Mouse (Mus musculus): ENCODE data around the gene Tube1. TPM values are rescaled to one million over a fixed set of nuclear protein-coding genes. Genes with fewer than 3 reads are reported as not detected.
"Not testable (repeated sequence)": the region's sequence is repeated elsewhere in the genome, so short reads cannot be mapped to it uniquely, and the experiment has no call there.

The Tube1 gene
- total RNA-seq, 1 experiment from 2014 or later: 1.3 TPM

DNA sequence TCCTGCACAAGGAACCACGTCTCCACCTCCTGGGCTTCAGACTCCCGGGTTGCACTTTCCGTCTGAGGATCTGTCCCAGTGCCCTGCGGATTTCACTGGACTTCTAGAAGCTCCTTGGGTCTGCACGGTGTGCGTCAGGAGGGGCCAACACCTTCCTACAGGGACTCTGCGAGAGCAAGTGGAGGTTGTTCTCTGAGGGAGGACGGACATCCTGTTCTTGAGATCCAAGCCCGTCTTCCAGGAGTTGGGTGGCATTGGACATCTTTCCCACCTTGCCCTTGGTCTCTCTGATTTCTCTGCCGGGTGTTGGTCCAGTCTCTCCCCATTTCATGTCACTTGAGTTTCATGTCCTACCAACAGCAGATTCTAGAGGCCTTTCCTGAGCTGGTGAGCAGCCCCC is 29.9 kb downstream of the Tube1 start, which contains the start of gene Ccn6:
Ccn6 (minus strand) TSS at position 101 of the 400 bp plus-strand sequence.
- no peak for ATAC-seq (replicated peaks; ENCODE audit: insufficient number of reproducible peaks, low FRiP score, low TSS enrichment, poor library complexity, severe bottlenecking)

DNA sequence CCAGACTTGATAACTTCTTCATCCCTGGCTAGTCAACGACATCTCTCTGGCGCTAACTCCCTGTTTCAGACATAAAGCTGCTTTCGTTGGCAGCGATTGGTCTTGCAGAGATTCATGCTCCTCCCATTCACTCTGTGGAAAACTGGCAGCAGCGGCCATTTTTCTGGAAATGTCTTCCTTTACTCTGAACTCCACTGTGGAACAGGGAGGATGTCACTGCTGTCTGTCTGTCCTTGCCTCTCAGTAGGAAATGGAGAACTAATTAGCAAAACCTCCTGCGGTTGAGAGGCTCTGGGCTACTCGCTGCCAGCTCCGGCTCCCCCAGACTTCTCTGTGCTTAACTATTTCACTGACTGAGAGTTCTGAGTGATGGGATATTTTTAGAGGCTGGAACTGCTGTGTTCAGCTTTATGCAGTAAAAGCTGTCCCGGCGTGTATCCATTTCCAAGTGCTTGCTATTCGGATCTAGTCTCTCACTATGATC is 31.9 kb downstream of the Tube1 start:
- no peak for ATAC-seq (replicated peaks; ENCODE audit: insufficient number of reproducible peaks, low FRiP score, low TSS enrichment, poor library complexity, severe bottlenecking)

GRCm38 (mm10) chr10:39167611-39168010 is 33.8 kb downstream of the Tube1 start:
- ATAC-seq (replicated peaks; ENCODE audit: insufficient number of reproducible peaks, low FRiP score, low TSS enrichment, poor library complexity, severe bottlenecking): no peak

DNA sequence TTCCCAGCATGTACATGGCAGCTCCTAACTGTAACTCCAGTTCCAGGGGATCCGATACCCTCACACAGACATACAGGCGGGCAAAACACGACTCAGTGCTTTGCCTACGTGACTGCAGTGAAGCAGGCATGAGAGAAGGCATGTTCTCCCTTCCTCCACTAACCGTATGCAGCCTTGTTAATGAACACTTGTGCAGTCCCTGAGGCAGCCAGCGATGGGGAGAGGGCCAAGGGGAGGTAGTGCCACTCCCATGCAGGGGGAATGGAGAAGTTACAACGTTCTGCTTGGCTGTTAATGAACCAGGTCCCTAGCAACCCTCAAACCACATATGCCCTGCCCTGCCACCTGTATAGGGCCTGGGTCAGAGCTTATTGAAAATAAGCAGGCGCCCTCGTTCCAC is 35.9 kb downstream of the Tube1 start:
- no peak for ATAC-seq (replicated peaks; ENCODE audit: insufficient number of reproducible peaks, low FRiP score, low TSS enrichment, poor library complexity, severe bottlenecking)

DNA sequence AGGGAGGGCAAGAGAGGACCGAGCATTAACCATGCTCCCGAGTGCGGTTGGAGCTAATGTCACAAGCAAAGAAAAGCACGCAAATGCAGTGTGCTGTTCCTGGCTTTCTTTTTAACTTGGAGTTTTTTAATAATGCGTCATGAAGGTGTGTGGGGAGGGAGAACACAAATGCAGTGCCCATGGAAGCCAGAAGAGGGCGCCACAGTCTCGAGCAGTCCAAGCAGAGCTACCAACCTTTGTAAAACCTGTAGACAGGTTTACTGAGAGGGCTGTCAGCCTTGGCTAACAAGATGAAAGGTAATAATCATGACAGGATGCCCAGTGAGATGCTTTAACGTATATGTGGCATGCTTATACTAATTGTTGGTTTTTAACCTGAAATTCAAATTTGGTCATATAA is 36.4 kb downstream of the Tube1 start:
- ATAC-seq (replicated peaks; ENCODE audit: insufficient number of reproducible peaks, low FRiP score, low TSS enrichment, poor library complexity, severe bottlenecking): no peak

DNA sequence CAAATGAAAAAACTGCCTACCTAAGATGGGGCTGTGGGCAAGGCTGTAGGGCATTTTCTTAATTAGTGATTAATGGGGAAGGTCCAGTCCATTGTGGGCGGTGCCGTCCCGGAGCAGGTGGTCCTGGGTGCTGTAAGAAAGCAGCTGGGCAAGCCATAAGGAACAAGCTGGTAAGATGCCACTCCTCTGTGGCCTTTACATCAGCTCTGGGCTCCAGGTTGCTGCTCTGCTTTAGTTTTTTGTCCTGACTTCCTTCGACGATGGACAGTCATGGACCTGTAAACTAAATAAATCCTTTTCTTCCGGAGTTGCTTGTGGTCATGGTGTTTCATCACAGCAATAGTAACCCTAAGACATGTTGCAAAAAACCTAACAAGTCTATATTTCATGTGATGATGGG is 36.9 kb downstream of the Tube1 start:
- ATAC-seq (replicated peaks; ENCODE audit: insufficient number of reproducible peaks, low FRiP score, low TSS enrichment, poor library complexity, severe bottlenecking): no peak

- ATAC-seq (replicated peaks; ENCODE audit: insufficient number of reproducible peaks, low FRiP score, low TSS enrichment, poor library complexity, severe bottlenecking): peak; percentile 81
These were observed 37.4 kb downstream of the Tube1 start for GRCm38 (mm10) chr10:39171134-39171533.

DNA sequence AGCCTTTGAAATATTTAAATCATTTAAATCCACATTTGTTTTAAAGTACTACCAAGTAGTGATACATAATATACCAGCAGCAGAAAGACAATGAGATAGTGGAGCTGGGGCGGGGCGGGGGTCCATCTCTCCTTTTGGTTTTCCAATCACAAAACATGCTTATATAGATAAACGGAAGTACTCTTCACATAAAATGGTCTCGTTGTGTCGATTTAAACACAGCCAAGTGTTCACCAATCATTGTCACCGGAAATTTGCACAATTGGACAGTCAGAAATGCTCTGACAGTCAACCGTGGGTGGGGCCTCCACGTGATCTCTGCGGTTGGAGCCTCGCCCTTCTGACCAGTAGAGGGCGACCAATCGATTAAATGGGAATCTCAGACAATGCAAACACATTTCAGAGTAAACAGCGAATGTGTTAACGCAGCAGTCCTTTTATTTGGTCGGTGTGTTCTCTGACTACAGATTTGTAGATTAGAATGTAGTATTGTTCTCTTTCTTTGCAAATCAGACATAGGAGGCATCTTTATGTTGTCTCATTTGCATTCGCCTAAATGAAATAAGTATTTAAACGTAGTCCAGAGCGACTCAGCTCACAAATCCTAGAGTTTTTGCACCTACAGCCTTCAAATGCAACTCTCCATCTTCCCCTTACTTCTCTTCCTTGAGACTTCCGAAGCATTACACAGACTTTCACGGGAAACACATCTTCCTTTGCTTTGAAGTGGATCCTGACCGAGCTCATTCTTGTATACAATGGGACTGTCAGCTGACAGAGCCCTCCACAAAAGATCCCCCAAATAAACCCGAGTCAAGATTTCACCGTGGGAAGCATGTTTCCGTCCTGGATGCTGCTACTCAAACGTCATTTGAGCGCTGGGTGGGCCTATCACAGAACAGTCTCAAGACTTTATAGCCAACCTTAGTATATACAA is 38.1 kb downstream of the Tube1 start:
- peak; percentile 80 for ATAC-seq (replicated peaks; ENCODE audit: insufficient number of reproducible peaks, low FRiP score, low TSS enrichment, poor library complexity, severe bottlenecking)

- no peak for ATAC-seq (replicated peaks; ENCODE audit: insufficient number of reproducible peaks, low FRiP score, low TSS enrichment, poor library complexity, severe bottlenecking)
These were observed 38.8 kb downstream of the Tube1 start for GRCm38 (mm10) chr10:39172540-39172931.

DNA sequence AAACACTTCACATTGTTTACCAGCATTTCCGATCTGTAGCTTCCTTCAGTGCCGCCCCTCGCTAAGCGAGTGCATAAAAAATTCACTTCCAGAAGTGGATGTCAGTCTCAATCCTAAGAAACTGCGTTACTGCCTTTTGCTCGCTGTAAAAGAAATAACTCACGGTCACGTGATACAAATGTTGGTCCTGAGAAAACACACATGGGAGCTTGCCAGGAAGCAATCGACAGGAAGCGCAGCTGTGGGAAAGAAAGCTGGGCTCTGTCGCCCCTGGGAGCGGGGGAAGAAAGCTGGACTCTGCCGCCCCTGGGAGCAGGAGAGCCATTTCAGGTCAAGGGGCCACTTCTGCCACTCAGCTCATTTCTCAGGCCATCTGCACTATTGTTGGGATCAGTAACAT is 39.3 kb downstream of the Tube1 start:
- ATAC-seq (replicated peaks; ENCODE audit: insufficient number of reproducible peaks, low FRiP score, low TSS enrichment, poor library complexity, severe bottlenecking): no peak

DNA sequence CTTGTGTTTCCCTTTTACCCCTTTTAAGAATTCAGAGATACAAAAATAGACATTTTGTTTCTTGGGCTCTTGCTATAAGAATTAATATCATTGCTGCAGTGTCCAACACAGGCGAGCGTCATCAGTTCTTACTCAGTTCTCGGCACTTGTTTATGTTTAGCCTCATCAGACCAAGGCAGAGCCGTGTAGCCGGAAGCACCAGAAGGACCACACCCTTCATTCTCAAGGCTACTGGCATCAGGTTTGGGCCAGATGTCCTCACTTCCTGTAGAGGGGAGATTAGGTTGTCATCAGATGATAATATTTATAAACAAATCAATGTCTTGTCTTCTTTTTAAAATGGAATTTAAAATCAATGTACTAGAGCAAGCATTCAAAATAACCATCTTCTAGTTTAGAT is 43.2 kb downstream of the Tube1 start:
- no peak for ATAC-seq (replicated peaks; ENCODE audit: insufficient number of reproducible peaks, low FRiP score, low TSS enrichment, poor library complexity, severe bottlenecking)

DNA sequence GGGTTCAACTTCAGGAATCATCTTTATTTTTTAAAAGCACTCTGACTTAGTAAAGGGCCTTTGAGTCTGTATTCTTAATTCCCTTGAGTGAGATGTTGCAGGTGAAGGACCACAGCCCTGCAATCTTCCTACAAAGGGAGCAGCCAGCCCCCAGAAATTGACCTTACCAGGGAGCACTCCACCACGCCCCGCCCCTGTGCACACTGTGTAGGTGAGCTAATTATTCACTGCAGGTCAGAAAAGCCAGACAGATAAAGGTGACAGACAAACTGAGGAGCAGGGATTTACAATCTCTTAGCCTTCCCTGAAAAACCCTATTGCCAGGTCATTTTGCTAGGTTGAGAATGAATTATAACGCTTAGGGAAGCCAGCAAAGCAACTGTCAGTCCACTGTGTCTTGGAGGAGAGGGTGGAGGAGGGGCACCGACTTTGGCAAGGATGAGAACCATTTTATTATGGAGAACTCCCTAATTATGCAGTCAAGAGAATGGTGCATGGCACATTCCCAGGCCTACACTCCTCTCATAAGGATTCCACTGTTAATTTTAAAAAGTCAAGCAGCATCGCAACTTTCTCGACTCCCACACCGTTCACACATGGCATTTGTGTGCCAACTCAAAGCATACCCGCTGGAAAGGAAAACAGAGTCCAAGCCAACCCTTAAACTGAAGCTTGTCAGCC is 51.2 kb downstream of the Tube1 start:
- no peak for ATAC-seq (replicated peaks; ENCODE audit: insufficient number of reproducible peaks, low FRiP score, low TSS enrichment, poor library complexity, severe bottlenecking)

DNA sequence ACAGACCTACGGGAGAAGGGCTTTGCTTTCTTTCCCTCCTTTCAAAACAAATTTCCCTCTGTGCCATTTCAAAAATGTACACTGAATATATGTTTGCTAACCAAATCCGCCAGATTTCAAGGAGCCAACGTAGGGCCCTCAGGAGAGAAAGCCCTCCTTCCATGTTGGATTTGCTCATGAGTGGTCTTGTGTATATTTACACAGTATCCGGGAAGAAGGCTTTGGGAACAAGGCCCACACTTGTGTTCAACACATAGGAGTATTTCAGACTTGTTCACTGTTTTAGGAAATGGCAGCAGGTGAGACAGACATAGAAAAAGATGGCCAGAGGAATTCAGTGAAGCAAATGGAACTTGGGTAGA is 51.8 kb downstream of the Tube1 start:
- ATAC-seq (replicated peaks; ENCODE audit: insufficient number of reproducible peaks, low FRiP score, low TSS enrichment, poor library complexity, severe bottlenecking): no peak

- ATAC-seq (replicated peaks; ENCODE audit: insufficient number of reproducible peaks, low FRiP score, low TSS enrichment, poor library complexity, severe bottlenecking): peak; percentile 63; the same call in 1 of the 2 replicates
These were observed 58.9 kb downstream of the Tube1 start for GRCm38 (mm10) chr10:39192673-39193072.

GRCm38 (mm10) chr10:39198216-39198615 is 64.4 kb downstream of the Tube1 start:
- not testable (repeated sequence) for ATAC-seq (replicated peaks; ENCODE audit: insufficient number of reproducible peaks, low FRiP score, low TSS enrichment, poor library complexity, severe bottlenecking)

Other genes starting within 250 kb of the Tube1 start
- not detected in 3 replicates for gene Lama4, start 168.5 kb upstream of the Tube1 start, total RNA-seq (2017)
- 0.86 to 4.7 TPM in 2 of 3 replicates, not detected in the other for gene Fam229b, start 62 bp upstream of the Tube1 start, total RNA-seq (2017)
- gene Ccn6, start 29.8 kb downstream of the Tube1 start, total RNA-seq (2017): not detected in 3 replicates
- gene Fyn, start 234.9 kb downstream of the Tube1 start, total RNA-seq (2017): 231 to 385 TPM (median 255 TPM) in 3 replicates

Data from monocyte, adult 5-6 weeks (primary cell).